Mouse (Mus musculus) ES-E14 (cell line): Measurements from ENCODE around the gene Baiap2l1.

Source experiments
- HCFC1 ChIP-seq: IDR thresholded peaks from 2 replicates; pipeline ENCODE4 v1.6.1; 2012; ENCODE audit warnings: low read length, inconsistent platforms, borderline replicate concordance; ENCODE audit not compliant: insufficient read depth
- ZC3H11A ChIP-seq: IDR thresholded peaks from 2 replicates; pipeline ENCODE4 v1.6.1; 2012; ENCODE audit warnings: low read depth, mild to moderate bottlenecking, inconsistent platforms, low read length, borderline replicate concordance

DNA sequence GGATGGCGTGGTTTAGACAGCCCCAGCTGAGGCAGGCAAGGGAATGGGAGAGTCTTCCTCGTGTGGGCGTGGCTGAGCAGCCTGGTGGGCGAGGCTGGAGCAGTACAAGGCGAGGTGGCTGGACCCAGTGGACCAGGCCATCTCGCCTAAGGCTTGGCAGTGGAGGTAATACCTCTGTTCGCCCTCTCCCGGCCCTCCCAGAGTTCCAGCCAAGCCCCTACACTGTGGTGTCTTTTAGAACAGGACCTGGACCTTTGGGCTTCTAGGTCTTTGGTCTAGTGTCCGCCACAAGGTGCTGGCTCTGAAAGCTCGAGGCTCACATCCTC is 643 bp upstream of the Baiap2l1 start:
- TF ChIP-seq HCFC1 = no peak
- no peak for TF ChIP-seq ZC3H11A
